Mouse (Mus musculus): ENCODE measurements around the gene Adh5. TPM values are rescaled to one million over a fixed set of nuclear protein-coding genes. Genes with fewer than 3 reads are reported as not detected.

The Adh5 gene
- polyA plus RNA-seq, 1 experiment: 80.6 TPM

DNA sequence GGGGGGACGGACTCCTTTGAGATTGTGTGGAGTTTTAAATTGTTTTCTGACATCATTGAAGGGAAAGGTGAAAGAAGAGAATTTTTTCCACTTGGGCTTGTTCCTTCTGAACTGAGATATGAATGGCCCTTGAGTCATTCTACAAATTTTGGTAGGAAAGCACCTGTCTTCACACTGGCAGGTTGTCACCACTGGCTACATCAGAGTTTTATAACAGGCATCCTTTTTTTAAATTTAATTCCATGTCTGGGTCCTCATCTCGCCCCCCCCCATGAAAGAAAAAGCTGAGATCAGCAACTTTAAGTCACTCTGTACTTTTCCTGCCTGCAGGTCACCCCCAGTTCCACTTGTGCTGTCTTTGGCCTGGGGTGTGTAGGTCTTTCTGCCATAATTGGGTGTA is 19.2 kb upstream of the Adh5 start:
- no peaks in the 10 kb centered on the region for H3K4me1 ChIP-seq (ENCODE audit: control insufficient read depth, insufficient read depth, low read length)
- TF ChIP-seq CTCF (IDR thresholded peaks at IDR 0.05; ENCODE audit: low read depth, low read length) (no peak), POLR2A (IDR thresholded peaks at IDR 0.05; ENCODE audit: borderline replicate concordance, low read depth, low read length) (no peak)
- no peak overlapping the region for H3K4me3 ChIP-seq (ENCODE audit: insufficient read depth, low read length)
- H3K27ac ChIP-seq (ENCODE audit: insufficient read depth, low read depth, low read length): no peak overlapping the region

DNA sequence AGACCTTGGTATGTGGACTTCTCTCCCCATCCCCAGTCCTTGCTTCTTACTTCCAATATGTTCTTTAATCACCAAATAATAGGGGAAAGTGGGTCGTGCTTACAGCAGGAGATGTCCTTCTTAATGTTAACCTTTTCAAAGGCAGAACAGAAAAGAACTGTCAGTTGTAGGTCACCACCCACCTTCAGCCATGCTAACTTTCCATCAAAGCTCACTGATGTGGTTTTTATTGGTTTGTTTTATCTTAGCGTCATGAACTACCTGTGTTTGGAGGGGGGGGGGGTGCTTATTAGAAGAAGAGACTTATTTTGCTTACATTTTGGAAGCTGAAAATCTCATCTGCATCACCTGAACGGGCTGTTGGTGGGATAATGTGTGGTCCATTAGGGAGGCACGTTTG is 18.6 kb upstream of the Adh5 start:
- TF ChIP-seq POLR2A (IDR thresholded peaks at IDR 0.05; ENCODE audit: borderline replicate concordance, low read depth, low read length): no peak
- TF ChIP-seq CTCF (IDR thresholded peaks at IDR 0.05; ENCODE audit: low read depth, low read length): no peak
- H3K4me3 ChIP-seq (ENCODE audit: insufficient read depth, low read length): no peak overlapping the region
- no peak overlapping the region for H3K27ac ChIP-seq (ENCODE audit: insufficient read depth, low read depth, low read length)
- H3K4me1 ChIP-seq (ENCODE audit: control insufficient read depth, insufficient read depth, low read length): no peaks in the 10 kb centered on the region

DNA sequence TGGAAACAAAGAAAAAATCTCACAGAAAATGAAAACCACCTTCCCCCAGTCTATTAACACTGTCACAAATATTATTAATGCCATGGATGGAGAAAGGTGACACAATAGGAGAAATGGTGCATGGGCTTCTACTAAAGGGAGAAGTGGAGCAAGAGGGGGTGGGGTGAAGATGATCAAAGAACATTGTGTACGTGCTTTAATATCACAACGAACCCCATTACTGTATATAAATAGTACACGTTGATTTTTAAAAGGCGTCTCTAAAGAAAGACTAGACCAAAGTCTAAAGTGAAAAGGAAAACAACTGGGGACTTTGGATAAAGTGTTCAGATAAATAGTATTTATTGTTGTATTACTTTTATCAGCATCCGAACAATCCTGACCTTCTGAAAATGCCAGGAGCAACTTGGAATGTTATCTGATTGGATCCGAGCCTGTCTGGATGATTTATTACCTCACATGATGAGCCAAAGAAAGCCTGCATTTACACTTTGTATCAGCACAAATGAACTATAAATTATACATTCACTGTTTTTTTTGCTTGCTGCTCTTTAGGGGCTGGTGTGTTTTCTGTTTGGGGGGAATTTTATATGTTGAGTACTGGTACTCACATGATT is 12.4 kb upstream of the Adh5 start:
- TF ChIP-seq CTCF (IDR thresholded peaks at IDR 0.05; ENCODE audit: low read depth, low read length) (no peak), POLR2A (IDR thresholded peaks at IDR 0.05; ENCODE audit: borderline replicate concordance, low read depth, low read length) (no peak)

DNA sequence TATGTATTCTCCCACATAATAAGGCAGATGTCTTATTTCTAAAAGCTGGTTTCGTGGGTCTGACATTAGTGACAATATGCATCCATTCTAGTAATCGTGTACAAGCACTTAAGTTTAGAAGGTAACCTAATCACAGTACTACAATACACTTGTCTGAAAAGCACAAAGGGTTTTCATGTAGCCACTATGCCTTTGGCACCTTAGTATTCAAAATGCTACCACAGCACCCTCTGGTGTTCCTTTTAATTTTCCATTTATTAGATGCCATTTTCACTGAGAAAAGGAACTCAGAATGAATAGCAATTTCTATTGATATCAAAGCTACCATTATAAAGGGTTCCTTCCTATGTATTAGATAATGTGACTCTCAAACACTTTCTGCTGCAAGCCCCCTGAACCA is 11.1 kb upstream of the Adh5 start:
- H3K27ac ChIP-seq (ENCODE audit: insufficient read depth, low read depth, low read length): no peak overlapping the region
- no peaks in the 10 kb centered on the region for H3K4me1 ChIP-seq (ENCODE audit: control insufficient read depth, insufficient read depth, low read length)
- no peak for TF ChIP-seq POLR2A (IDR thresholded peaks at IDR 0.05; ENCODE audit: borderline replicate concordance, low read depth, low read length)
- no peak for TF ChIP-seq CTCF (IDR thresholded peaks at IDR 0.05; ENCODE audit: low read depth, low read length)
- no peak overlapping the region for H3K4me3 ChIP-seq (ENCODE audit: insufficient read depth, low read length)

More for the DNA sequence above, 12.4 kb upstream of the Adh5 start:
- no peak overlapping the region for H3K4me3 ChIP-seq (ENCODE audit: insufficient read depth, low read length)
- H3K27ac ChIP-seq (ENCODE audit: insufficient read depth, low read depth, low read length): no peak overlapping the region
- no peaks in the 10 kb centered on the region for H3K4me1 ChIP-seq (ENCODE audit: control insufficient read depth, insufficient read depth, low read length)

DNA sequence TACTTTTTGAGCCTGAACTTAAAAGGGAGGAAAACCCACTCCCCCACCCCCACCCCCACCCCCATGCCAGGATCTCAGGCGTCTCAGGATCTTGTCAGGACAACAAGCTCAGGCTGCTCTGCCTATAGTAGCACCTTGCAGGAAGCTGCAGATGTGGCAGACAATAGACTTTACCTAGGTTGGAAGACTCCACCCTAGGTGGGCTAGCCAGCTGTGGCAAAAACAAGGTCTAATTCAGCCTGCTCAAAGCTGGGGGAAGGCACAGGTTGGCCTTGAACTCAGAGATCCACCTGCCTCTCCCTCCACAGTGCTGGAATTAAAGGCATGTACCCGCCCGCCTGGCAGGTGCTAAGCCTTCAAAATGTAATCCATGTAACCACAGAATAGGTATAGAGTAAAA is 4.2 kb upstream of the Adh5 start:
- peaks cover 4% of the 10 kb centered on the region; the same call in 1 of the 2 replicates for H3K4me1 ChIP-seq (ENCODE audit: control insufficient read depth, insufficient read depth, low read length)
- no peak overlapping the region for H3K4me3 ChIP-seq (ENCODE audit: insufficient read depth, low read length)
- TF ChIP-seq POLR2A (IDR thresholded peaks at IDR 0.05; ENCODE audit: borderline replicate concordance, low read depth, low read length) (no peak), CTCF (IDR thresholded peaks at IDR 0.05; ENCODE audit: low read depth, low read length) (no peak)
- no peak overlapping the region for H3K27ac ChIP-seq (ENCODE audit: insufficient read depth, low read depth, low read length)

DNA sequence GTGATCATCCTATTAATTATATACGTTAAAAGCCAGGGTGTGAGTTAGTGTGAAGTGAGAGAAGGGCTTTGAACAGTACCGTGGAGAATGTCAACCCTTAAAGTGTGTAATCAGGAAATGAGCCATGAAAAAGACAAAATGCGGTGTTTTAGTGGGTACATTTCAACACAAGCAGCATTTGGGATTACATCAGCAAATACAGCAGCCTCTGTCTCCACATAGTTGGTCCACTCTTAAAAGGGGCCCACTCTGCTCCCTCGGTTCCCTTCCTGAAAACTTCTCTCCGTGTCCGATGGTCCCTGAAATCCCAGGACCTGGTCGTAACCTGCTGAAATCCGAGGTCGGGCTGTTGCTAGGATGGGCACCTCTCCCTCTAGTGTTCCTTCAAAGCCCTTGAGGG is 690 bp upstream of the Adh5 start:
- H3K4me3 ChIP-seq (ENCODE audit: insufficient read depth, low read length): peak overlapping the region; percentile 67
- H3K4me1 ChIP-seq (ENCODE audit: control insufficient read depth, insufficient read depth, low read length): peaks cover 8% of the 10 kb centered on the region
- H3K27ac ChIP-seq (ENCODE audit: insufficient read depth, low read depth, low read length): peak overlapping the region; percentile 51
- no peak for TF ChIP-seq POLR2A (IDR thresholded peaks at IDR 0.05; ENCODE audit: borderline replicate concordance, low read depth, low read length)
- TF ChIP-seq CTCF (IDR thresholded peaks at IDR 0.05; ENCODE audit: low read depth, low read length): no peak

DNA sequence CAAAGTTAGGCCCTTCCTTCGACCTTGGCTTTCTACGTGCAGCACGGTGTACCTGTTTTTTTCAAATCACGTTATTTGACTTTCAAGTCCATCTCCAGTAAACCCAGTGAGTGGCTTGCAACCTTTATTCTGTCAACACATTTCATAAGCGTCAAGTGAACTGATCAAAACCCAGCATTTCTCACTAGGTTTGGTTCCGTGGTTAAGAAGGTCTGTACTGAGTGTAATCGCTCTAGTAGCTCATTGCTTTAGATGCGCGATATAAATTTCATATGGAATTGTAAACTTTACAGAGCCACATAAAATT is 525 bp downstream of the Adh5 start:
- Histone ChIP-seq H3K27ac (ENCODE audit: insufficient read depth, low read depth, low read length) (0 out of 2 replicates have a peak overlapping the region, but pooled peaks have one; percentile 22), H3K4me1 (ENCODE audit: control insufficient read depth, insufficient read depth, low read length) (peaks cover 8% of the 10 kb centered on the region), H3K4me3 (ENCODE audit: insufficient read depth, low read length) (peak overlapping the region; percentile 79)
- TF ChIP-seq POLR2A (IDR thresholded peaks at IDR 0.05; ENCODE audit: borderline replicate concordance, low read depth, low read length) (no peak), CTCF (IDR thresholded peaks at IDR 0.05; ENCODE audit: low read depth, low read length) (no peak)

DNA sequence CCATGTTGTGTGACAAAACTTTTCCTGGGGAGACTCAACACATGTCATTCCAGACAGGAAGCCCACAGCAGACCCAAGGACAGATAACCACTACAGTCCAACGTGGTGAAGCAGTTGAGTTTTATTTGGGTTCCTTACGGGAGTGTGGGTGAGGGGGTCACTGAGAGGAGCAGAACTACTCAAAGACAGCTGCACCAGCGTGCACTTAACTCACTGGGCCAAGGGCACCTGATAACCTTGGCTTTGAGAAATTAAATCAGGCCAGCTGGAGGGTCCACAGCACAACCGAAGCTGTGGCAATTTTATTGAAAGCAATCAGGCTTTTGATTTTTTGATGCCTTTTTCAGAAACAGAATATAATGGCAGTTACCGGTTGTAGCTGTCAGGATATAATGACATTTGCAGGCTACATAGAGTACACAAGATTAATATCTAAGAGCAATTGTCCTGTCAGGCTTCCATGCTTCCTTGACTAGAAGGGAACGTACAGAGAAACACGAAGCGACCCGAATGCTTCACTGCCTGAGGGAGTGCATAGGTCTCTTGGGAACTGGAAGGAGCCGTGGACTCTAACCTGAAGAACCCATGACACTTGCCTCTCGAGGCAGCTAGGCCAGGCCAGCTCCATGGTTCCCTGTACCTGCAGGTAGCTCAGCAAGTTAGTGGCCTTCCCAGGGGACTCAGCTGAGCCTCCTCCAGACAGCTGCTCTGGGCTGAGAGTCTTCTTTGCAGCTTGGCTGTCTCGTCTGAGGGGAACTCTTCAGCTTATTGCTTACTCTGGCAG is 5.4 kb downstream of the Adh5 start:
- Histone ChIP-seq H3K4me3 (ENCODE audit: insufficient read depth, low read length) (no peak overlapping the region), H3K4me1 (ENCODE audit: control insufficient read depth, insufficient read depth, low read length) (peaks cover 4% of the 10 kb centered on the region), H3K27ac (ENCODE audit: insufficient read depth, low read depth, low read length) (no peak overlapping the region)
- TF ChIP-seq POLR2A (IDR thresholded peaks at IDR 0.05; ENCODE audit: borderline replicate concordance, low read depth, low read length) (no peak), CTCF (IDR thresholded peaks at IDR 0.05; ENCODE audit: low read depth, low read length) (no peak)

DNA sequence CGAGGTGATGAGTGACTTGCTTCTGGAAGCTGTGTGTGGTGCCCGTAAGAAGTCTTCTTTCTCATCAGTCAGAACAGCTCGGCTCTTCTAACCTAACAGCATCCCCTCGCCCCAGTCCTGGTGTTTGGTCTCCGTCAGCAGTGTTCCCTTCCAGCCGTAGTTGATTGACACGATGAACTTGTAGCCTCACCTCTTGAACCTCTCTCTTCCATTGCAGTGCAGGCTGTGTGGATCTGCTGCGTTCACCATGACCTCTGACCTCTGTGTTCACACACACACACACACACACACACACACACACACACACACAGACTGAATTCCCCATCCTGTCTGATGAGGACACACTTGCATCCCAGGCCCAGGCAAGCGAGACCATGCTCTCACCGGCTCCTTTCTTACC is 9.3 kb downstream of the Adh5 start:
- Histone ChIP-seq H3K27ac (ENCODE audit: insufficient read depth, low read depth, low read length) (no peak overlapping the region), H3K4me1 (ENCODE audit: control insufficient read depth, insufficient read depth, low read length) (peaks cover 6% of the 10 kb centered on the region), H3K4me3 (ENCODE audit: insufficient read depth, low read length) (no peak overlapping the region)
- TF ChIP-seq POLR2A (IDR thresholded peaks at IDR 0.05; ENCODE audit: borderline replicate concordance, low read depth, low read length) (no peak), CTCF (IDR thresholded peaks at IDR 0.05; ENCODE audit: low read depth, low read length) (no peak)

DNA sequence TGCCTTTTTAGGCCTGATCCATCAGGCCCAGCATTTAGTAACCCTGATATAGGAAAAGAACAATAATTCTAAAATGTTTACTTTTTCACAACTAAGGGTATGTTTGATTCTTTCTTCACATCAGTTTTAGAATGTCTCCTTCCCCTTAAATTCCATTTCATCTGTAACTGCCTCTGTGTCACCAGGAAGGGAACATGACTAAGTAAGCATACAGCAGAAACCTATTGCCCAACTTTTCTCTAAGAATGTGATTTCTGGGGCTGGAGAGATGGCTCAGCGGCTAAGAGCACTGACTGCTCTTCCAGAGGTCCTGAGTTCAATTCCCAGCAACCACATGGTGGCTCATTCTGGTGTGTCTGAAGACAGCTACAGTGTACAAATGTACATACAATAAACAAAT is 11.3 kb downstream of the Adh5 start:
- no peak overlapping the region for H3K27ac ChIP-seq (ENCODE audit: insufficient read depth, low read depth, low read length)
- TF ChIP-seq POLR2A (IDR thresholded peaks at IDR 0.05; ENCODE audit: borderline replicate concordance, low read depth, low read length) (no peak), CTCF (IDR thresholded peaks at IDR 0.05; ENCODE audit: low read depth, low read length) (no peak)
- H3K4me3 ChIP-seq (ENCODE audit: insufficient read depth, low read length): no peak overlapping the region
- peaks cover 6% of the 10 kb centered on the region for H3K4me1 ChIP-seq (ENCODE audit: control insufficient read depth, insufficient read depth, low read length)

Data from bone marrow macrophage, adult 2 months (primary cell).